Mouse (Mus musculus) myocyte (in vitro differentiated cells): ENCODE measurements around the gene 2010109A12Rik.

Experiments
- CEBPB ChIP-seq: IDR thresholded peaks from 2 replicates; pipeline ENCODE4 v1.6.1; 2011; ENCODE audit warnings: mild to moderate bottlenecking, moderate library complexity; ENCODE audit not compliant: poor library complexity, insufficient read depth, severe bottlenecking
- E2F4 ChIP-seq: IDR thresholded peaks from one replicate; pipeline ENCODE4 v1.6.1; 2011; ENCODE audit warnings: mild to moderate bottlenecking, control low read depth, moderate library complexity; ENCODE audit not compliant: insufficient read depth
- MAX ChIP-seq: IDR thresholded peaks from one replicate; pipeline ENCODE4 v1.6.1; 2011; ENCODE audit warnings: low read depth, mild to moderate bottlenecking, control low read depth
- MYOG ChIP-seq, 3 experiments: IDR thresholded peaks; one replicate each; pipeline ENCODE4 v1.6.1; 2011; ENCODE audit warnings: control low read depth in 2 of 3, low read depth in 2 of 3, mild to moderate bottlenecking in 2 of 3; ENCODE audit not compliant: insufficient read length in 2 of 3, control insufficient read depth in 1 of 3, insufficient read depth in 1 of 3
- POLR2A ChIP-seq: IDR thresholded peaks from one replicate; pipeline ENCODE4 v1.6.1; 2011; ENCODE audit warnings: low read depth, mild to moderate bottlenecking, control low read depth, moderate library complexity; ENCODE audit not compliant: insufficient read length
- TCF12 ChIP-seq: IDR thresholded peaks from one replicate; pipeline ENCODE4 v1.6.1; 2011; ENCODE audit warnings: mild to moderate bottlenecking, control low read depth; ENCODE audit not compliant: poor library complexity, insufficient read depth, severe bottlenecking
- USF1 ChIP-seq: IDR thresholded peaks from one replicate; pipeline ENCODE4 v1.6.1; 2011; ENCODE audit warnings: low read depth, mild to moderate bottlenecking, control low read depth, moderate library complexity

- TF ChIP-seq POLR2A (no peak), E2F4 (no peak), CEBPB (no peak), TCF12 (no peak), MAX (no peak), USF1 (no peak), MYOG (IDR thresholded peaks at IDR 0.05; ENCODE audit: control insufficient read depth in 1 of 3, insufficient read depth in 1 of 3, insufficient read length in 2 of 3, low read depth in 2 of 3) (no peak)
Measured at GRCm38 (mm10) chr5:93236541-93236940, 30.2 kb downstream of the 2010109A12Rik start.
